Mouse (Mus musculus) ES-Bruce4 (cell line): ENCODE results near the gene Tedc1. TPM values are rescaled to one million over a fixed set of nuclear protein-coding genes. Genes with fewer than 3 reads are reported as not detected.

ENCODE experiments used
- H3K27ac ChIP-seq: 2 replicates; pipeline ENCODE4 v1.5.1; 2012; ENCODE audit warnings: low read length, inconsistent platforms; ENCODE audit not compliant: insufficient read depth
- H3K27me3 ChIP-seq: 2 replicates; pipeline ENCODE4 v1.6.1; 2012; ENCODE audit warnings: mild to moderate bottlenecking, low read length, inconsistent platforms; ENCODE audit not compliant: control insufficient read depth, poor library complexity, insufficient read depth, severe bottlenecking
- H3K36me3 ChIP-seq: 2 replicates; pipeline ENCODE4 v1.6.1; 2012; ENCODE audit warnings: inconsistent platforms, mild to moderate bottlenecking, low read length, moderate library complexity; ENCODE audit not compliant: control insufficient read depth, poor library complexity, insufficient read depth, severe bottlenecking
- H3K4me1 ChIP-seq: one replicate; pipeline ENCODE4 v1.8.1; 2011; ENCODE audit warnings: low read length; ENCODE audit not compliant: control insufficient read depth, insufficient read depth
- H3K4me3 ChIP-seq: 2 replicates; pipeline ENCODE4 v1.5.1; 2011; ENCODE audit warnings: low read depth, mild to moderate bottlenecking, low read length
- H3K9ac ChIP-seq: 2 replicates; pipeline ENCODE4 v1.6.1; 2012; ENCODE audit warnings: low read depth, mild to moderate bottlenecking, inconsistent platforms; ENCODE audit not compliant: poor library complexity, severe bottlenecking
- H3K9me3 ChIP-seq: replicated peaks from 2 replicates; pipeline ENCODE4 v1.6.1; 2012; ENCODE audit warnings: mild to moderate bottlenecking, low read length, inconsistent platforms; ENCODE audit not compliant: control insufficient read depth, poor library complexity, insufficient read depth, severe bottlenecking
- CTCF ChIP-seq: IDR thresholded peaks from one replicate; pipeline ENCODE4 v1.8.1; 2011; ENCODE audit warnings: low read depth, low read length
- EP300 ChIP-seq: IDR thresholded peaks from 2 replicates; pipeline ENCODE4 v1.6.1; 2011; ENCODE audit warnings: low read depth, low read length; ENCODE audit not compliant: insufficient read depth
- POLR2A ChIP-seq: IDR thresholded peaks from one replicate; pipeline ENCODE4 v1.8.1; 2011; ENCODE audit warnings: low read length; ENCODE audit not compliant: insufficient read depth
- polyA plus RNA-seq: library from polyadenylated mRNA; stranded (reverse); fragments of >200 nt; gene quantifications from 2 replicates; pipeline ENCODE4 v1.2.4, GENCODE M21; 2011; ENCODE audit warnings: low read depth; ENCODE audit not compliant: missing spikeins, insufficient read depth, insufficient read length

Gene Tedc1
- polyA plus RNA-seq, 1 experiment: 24.5 TPM

GRCm38 (mm10) chr12:113207737-113208136 is 51.5 kb downstream of the Tedc1 start:
- no peaks in the 10 kb centered on the region for H3K4me1 ChIP-seq
- peaks cover 3% of the 10 kb centered on the region for H3K9me3 ChIP-seq
- H3K9ac ChIP-seq: no peak overlapping the region
- H3K27ac ChIP-seq: no peak overlapping the region
- TF ChIP-seq CTCF (no peak), EP300 (no peak), POLR2A (no peak)
- H3K27me3 ChIP-seq: no peaks in the 10 kb centered on the region
- H3K4me3 ChIP-seq: no peak overlapping the region
- no peaks in the 10 kb centered on the region for H3K36me3 ChIP-seq

DNA sequence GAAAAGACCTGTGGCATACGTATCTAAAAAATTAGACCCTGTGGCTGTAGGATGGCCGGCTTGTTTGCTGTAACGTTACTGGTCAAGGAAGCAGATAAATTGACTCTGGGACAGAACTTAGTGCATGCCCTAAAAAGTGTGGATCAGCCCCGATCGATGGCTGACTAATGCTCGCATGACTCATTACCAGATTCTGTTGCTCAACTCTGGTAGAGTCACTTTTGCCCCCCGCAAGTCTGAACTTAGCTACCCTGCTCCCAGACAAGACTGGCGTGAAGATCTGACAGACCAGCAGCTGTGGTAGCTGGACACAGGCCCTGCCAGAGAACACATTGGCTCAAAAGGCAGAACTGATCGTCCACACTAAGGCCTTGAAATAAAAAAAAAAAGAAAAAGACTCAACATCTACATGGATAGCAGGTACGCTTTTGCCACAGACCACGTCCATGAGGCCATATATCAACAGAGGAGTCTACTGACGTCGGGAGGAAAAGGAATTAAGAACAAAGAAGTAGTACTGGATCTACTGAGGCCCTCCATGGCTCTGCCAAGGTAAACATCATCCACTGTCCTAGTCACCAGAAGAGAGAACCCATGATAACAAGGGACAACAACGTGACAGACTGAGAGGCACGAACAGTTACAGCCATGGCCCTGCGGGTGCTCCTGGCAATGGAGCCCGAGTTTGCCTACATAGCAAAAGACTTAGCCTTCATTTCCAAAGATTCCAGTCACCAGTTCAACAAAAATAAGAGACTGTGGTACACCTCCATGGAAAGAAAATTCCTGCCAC is 54.6 kb downstream of the Tedc1 start:
- no peak overlapping the region for H3K4me3 ChIP-seq
- no peaks in the 10 kb centered on the region for H3K27me3 ChIP-seq
- TF ChIP-seq CTCF: no peak
- TF ChIP-seq POLR2A: no peak
- TF ChIP-seq EP300: no peak
- no peaks in the 10 kb centered on the region for H3K4me1 ChIP-seq
- H3K27ac ChIP-seq: no peak overlapping the region
- no peaks in the 10 kb centered on the region for H3K36me3 ChIP-seq
- H3K9me3 ChIP-seq: no peaks in the 10 kb centered on the region
- H3K9ac ChIP-seq: no peak overlapping the region

DNA sequence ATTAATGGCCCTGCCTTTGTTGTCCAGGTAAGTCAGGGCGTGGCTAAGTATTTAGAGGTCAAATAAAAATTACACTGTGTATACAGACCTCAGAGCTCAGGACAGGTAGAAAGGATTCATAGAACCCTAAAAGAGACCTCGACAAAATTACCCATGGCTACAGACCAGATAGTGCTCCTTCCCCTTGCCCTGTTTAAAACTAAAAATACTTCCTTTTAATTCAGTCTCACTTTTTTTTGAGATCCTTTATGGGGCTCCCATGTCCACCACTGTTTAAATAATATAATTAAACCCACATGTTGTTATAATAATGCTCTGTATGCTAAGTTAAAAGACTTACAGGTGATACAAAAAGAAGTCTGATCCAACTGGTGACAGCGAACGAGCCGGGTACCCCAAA is 55.6 kb downstream of the Tedc1 start:
- H3K4me3 ChIP-seq: no peak overlapping the region
- no peaks in the 10 kb centered on the region for H3K27me3 ChIP-seq
- no peak overlapping the region for H3K27ac ChIP-seq
- H3K36me3 ChIP-seq: no peaks in the 10 kb centered on the region
- H3K9ac ChIP-seq: no peak overlapping the region
- no peaks in the 10 kb centered on the region for H3K9me3 ChIP-seq
- no peaks in the 10 kb centered on the region for H3K4me1 ChIP-seq
- TF ChIP-seq POLR2A: no peak
- TF ChIP-seq CTCF: no peak
- no peak for TF ChIP-seq EP300

DNA sequence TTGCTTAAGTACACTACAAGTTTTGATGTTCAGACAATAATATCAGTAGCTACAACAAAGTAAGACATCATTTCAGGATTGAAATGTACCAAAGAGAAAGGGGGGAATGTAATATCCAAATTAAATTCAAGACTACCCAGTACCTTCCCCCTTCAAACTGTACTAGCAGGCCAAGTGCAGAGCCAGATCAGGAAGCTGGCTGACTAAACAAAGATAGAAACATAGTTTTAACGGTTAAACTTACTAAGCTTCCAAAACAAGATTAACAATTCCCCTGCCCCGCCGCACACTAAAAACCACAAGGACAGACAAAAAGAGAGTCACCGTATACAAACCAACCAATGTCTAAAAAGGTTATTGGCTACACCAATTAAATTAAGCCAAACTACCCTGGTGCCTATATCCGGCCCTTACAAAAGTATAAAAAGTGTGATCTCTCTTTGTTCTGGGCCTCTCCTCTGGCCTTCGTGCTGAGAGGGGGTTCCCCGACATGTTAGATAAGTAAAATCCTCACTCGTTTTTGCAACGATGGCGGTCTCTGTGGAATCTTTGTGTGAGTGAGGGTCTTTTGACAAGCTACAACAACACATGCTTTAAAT is 56.2 kb downstream of the Tedc1 start:
- no peak overlapping the region for H3K9ac ChIP-seq
- H3K4me1 ChIP-seq: no peaks in the 10 kb centered on the region
- no peak overlapping the region for H3K27ac ChIP-seq
- no peak for TF ChIP-seq EP300
- no peak for TF ChIP-seq CTCF
- TF ChIP-seq POLR2A: no peak
- H3K9me3 ChIP-seq: no peaks in the 10 kb centered on the region
- no peaks in the 10 kb centered on the region for H3K27me3 ChIP-seq
- no peak overlapping the region for H3K4me3 ChIP-seq
- H3K36me3 ChIP-seq: no peaks in the 10 kb centered on the region

DNA sequence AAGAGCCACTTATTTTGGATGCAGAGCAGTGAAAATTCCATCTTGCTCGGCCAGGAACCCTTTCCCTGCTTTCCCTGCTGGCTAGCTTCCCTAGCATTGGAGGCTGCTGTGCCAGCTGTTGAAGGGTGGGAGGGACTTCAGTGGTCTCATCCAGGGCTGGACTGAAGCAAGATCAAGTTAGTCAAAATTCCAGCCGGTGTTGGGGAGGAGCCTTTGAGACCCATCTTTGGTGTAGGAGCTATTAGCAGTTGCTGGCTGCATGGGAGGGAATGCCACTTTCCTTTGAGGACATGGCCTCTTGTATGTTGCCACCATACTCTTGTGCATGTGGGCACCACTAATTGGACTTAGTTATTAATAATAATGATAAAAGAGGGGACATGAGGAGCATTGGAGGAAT is 57.0 kb downstream of the Tedc1 start:
- TF ChIP-seq POLR2A (no peak), CTCF (no peak), EP300 (no peak)
- no peaks in the 10 kb centered on the region for H3K4me1 ChIP-seq
- no peaks in the 10 kb centered on the region for H3K9me3 ChIP-seq
- no peaks in the 10 kb centered on the region for H3K36me3 ChIP-seq
- no peak overlapping the region for H3K9ac ChIP-seq
- H3K27me3 ChIP-seq: no peaks in the 10 kb centered on the region
- no peak overlapping the region for H3K27ac ChIP-seq
- no peak overlapping the region for H3K4me3 ChIP-seq
